Mouse (Mus musculus): ENCODE measurements around the gene Srrt.

The Srrt gene

GRCm38 (mm10) chr5:137337190-137337589, 29.7 kb upstream of the Srrt start:
- no peak for DNase-seq (ENCODE audit: low read depth)

GRCm38 (mm10) chr5:137335066-137335465, 27.6 kb upstream of the Srrt start:
- DNase-seq (ENCODE audit: low read depth), result no peak

GRCm38 (mm10) chr5:137334317-137334716, 26.8 kb upstream of the Srrt start:
- DNase-seq (ENCODE audit: low read depth), result peak; percentile 32

GRCm38 (mm10) chr5:137333512-137334174, 26.2 kb upstream of the Srrt start, which contains the start of gene Slc12a9:
TSS of gene Slc12a9 (minus strand) at chr5:137333597.
- peak; percentile 94 for DNase-seq (ENCODE audit: low read depth)

GRCm38 (mm10) chr5:137332857-137333511, 25.5 kb upstream of the Srrt start:
- DNase-seq (ENCODE audit: low read depth), result peak; percentile 23

- DNase-seq (ENCODE audit: low read depth), result no peak
Observed at GRCm38 (mm10) chr5:137330910-137331309, 23.4 kb upstream of the Srrt start.

GRCm38 (mm10) chr5:137320996-137321395, 13.5 kb upstream of the Srrt start:
- no peak for DNase-seq (ENCODE audit: low read depth)

GRCm38 (mm10) chr5:137318570-137318969, 11.1 kb upstream of the Srrt start:
- DNase-seq (ENCODE audit: low read depth), result no peak

- no peak for DNase-seq (ENCODE audit: low read depth)
Observed at GRCm38 (mm10) chr5:137317361-137317760, 9.9 kb upstream of the Srrt start.

GRCm38 (mm10) chr5:137315084-137315903, 7.8 kb upstream of the Srrt start:
- peak; percentile 50 for DNase-seq (ENCODE audit: low read depth)

- DNase-seq (ENCODE audit: low read depth), result peak; percentile 76
Observed at GRCm38 (mm10) chr5:137314193-137315083, 7.0 kb upstream of the Srrt start, which contains the start of gene Trip6. TSS of gene Trip6 (minus strand) at chr5:137314404.

GRCm38 (mm10) chr5:137313466-137314192, 6.2 kb upstream of the Srrt start:
- DNase-seq (ENCODE audit: low read depth), result no peak

- peak; percentile 59 for DNase-seq (ENCODE audit: low read depth)
Observed at GRCm38 (mm10) chr5:137308356-137308755, 882 bp upstream of the Srrt start.

GRCm38 (mm10) chr5:137306439-137307005, 952 bp downstream of the Srrt start:
- DNase-seq (ENCODE audit: low read depth), result no peak

GRCm38 (mm10) chr5:137305822-137306221, 1.7 kb downstream of the Srrt start:
- peak; percentile 55 for DNase-seq (ENCODE audit: low read depth)

GRCm38 (mm10) chr5:137304816-137305215, 2.7 kb downstream of the Srrt start:
- DNase-seq (ENCODE audit: low read depth), result no peak

- peak; percentile 52 for DNase-seq (ENCODE audit: low read depth)
Observed at GRCm38 (mm10) chr5:137304165-137304564, 3.3 kb downstream of the Srrt start.

- DNase-seq (ENCODE audit: low read depth), result no peak
Observed at GRCm38 (mm10) chr5:137303609-137304008, 3.9 kb downstream of the Srrt start.

GRCm38 (mm10) chr5:137301253-137301652, 6.2 kb downstream of the Srrt start:
- no peak for DNase-seq (ENCODE audit: low read depth)

- DNase-seq (ENCODE audit: low read depth), result no peak
Observed at GRCm38 (mm10) chr5:137299240-137299639, 8.2 kb downstream of the Srrt start.

GRCm38 (mm10) chr5:137297126-137297525, 10.3 kb downstream of the Srrt start:
- DNase-seq (ENCODE audit: low read depth), result no peak
